Mouse (Mus musculus): ENCODE measurements around the gene Rnf181. TPM values are rescaled to one million over a fixed set of nuclear protein-coding genes. Genes with fewer than 3 reads are reported as not detected.

Rnf181 gene
- total RNA-seq, 2 experiments from 2014 or later = 41.1 to 42.4 TPM

- no peak for DNase-seq
These were observed 42.8 kb downstream of the Rnf181 start for GRCm38 (mm10) chr6:72323786-72324508.

GRCm38 (mm10) chr6:72322936-72323335 is 43.8 kb downstream of the Rnf181 start:
- DNase-seq = no peak

GRCm38 (mm10) chr6:72319019-72319418 is 47.7 kb downstream of the Rnf181 start:
- peak; percentile 81 for DNase-seq

- DNase-seq = no peak
These were observed 48.3 kb downstream of the Rnf181 start for GRCm38 (mm10) chr6:72318440-72318839.

- no peak for DNase-seq
These were observed 50.7 kb downstream of the Rnf181 start for GRCm38 (mm10) chr6:72316044-72316443.

GRCm38 (mm10) chr6:72315384-72315783 is 51.4 kb downstream of the Rnf181 start:
- DNase-seq = no peak

GRCm38 (mm10) chr6:72313124-72313867 is 53.5 kb downstream of the Rnf181 start:
- peak; percentile 54 for DNase-seq

GRCm38 (mm10) chr6:72312198-72312597 is 54.6 kb downstream of the Rnf181 start:
- DNase-seq = no peak

Other genes with a start within 250 kb of the Rnf181 start
- 1 to 10 TPM; 7.2 to 8.6 TPM for gene Atoh8, start 131.4 kb downstream of the Rnf181 start, total RNA-seq (2021)
- not detected for gene Sftpb, start 62.3 kb downstream of the Rnf181 start, total RNA-seq (2021)
- gene Usp39, start 21.8 kb downstream of the Rnf181 start, total RNA-seq (2021) = 10 to 100 TPM; 28.1 to 29.1 TPM
- gene 0610030E20Rik, start 19.6 kb downstream of the Rnf181 start, total RNA-seq (2021) = 10 to 100 TPM; 12.7 to 13.0 TPM
- 10 to 100 TPM in 1 of 2 experiments, 1 to 10 TPM in 1; 9.8 to 12.3 TPM for gene Tmem150a, start 11.5 kb downstream of the Rnf181 start, total RNA-seq (2021)
- gene Vamp5, start 13.5 kb upstream of the Rnf181 start, total RNA-seq (2021) = 10 to 100 TPM; 33.4 to 36.0 TPM
- 100 to 1,000 TPM; 105 to 121 TPM for gene Vamp8, start 23.7 kb upstream of the Rnf181 start, total RNA-seq (2021)
- gene Ggcx, start 47.4 kb upstream of the Rnf181 start, total RNA-seq (2021) = 10 to 100 TPM; 26.8 to 28.2 TPM
- gene Mat2a, start 72.6 kb upstream of the Rnf181 start, total RNA-seq (2021) = 100 to 1,000 TPM; 239 to 255 TPM
- under 1 TPM in 1 of 2 experiments, not detected in 1; 0.20 TPM for gene Sh2d6, start 154.8 kb upstream of the Rnf181 start, total RNA-seq (2021)
- 10 to 100 TPM; 11.5 to 12.9 TPM for gene Capg, start 177.4 kb upstream of the Rnf181 start, total RNA-seq (2021)
- gene Elmod3, start 231.5 kb upstream of the Rnf181 start, total RNA-seq (2021) = 10 to 100 TPM in 1 of 2 experiments, 1 to 10 TPM in 1; 7.6 to 10.2 TPM
- 100 to 1,000 TPM in 1 of 2 experiments, 10 to 100 TPM in 1; 91.3 to 105 TPM for gene Retsat, start 231.5 kb upstream of the Rnf181 start, total RNA-seq (2021)